Mouse (Mus musculus) kidney, adult 2 months (tissue): ENCODE results near the gene Fkbp14. TPM values are rescaled to one million over a fixed set of nuclear protein-coding genes. Genes with fewer than 3 reads are reported as not detected.
A peak's percentile ranks its signal among the peaks of the same experiment; 100 is the strongest.

Source experiments
- DNase-seq: peaks from one replicate; pipeline ENCODE4 v3.0.0; 2021
- H3K27ac ChIP-seq: fragments of 200-500 bp; 2 replicates; pipeline ENCODE4 v1.5.1; 2012; ENCODE audit warnings: low read depth, low read length, control low read depth, inconsistent platforms; ENCODE audit not compliant: insufficient read depth
- H3K27me3 ChIP-seq: fragments of 200-500 bp; replicated peaks from 2 replicates; pipeline ENCODE4 v1.6.1; 2012; ENCODE audit warnings: mild to moderate bottlenecking, moderate library complexity, low read length, inconsistent platforms; ENCODE audit not compliant: control insufficient read depth, insufficient read depth
- H3K36me3 ChIP-seq: fragments of 200-500 bp; 2 replicates; pipeline ENCODE4 v1.6.1; 2012; ENCODE audit warnings: mild to moderate bottlenecking, moderate library complexity, low read length, inconsistent platforms; ENCODE audit not compliant: control insufficient read depth, insufficient read depth
- H3K4me1 ChIP-seq: fragments of 200-500 bp; 2 replicates; pipeline ENCODE4 v1.6.1; 2011; ENCODE audit warnings: low read length; ENCODE audit not compliant: control insufficient read depth, insufficient read depth
- H3K4me3 ChIP-seq: fragments of 200-500 bp; 2 replicates; pipeline ENCODE4 v1.5.1; 2011; ENCODE audit warnings: mild to moderate bottlenecking, low read depth, low read length, control low read depth; ENCODE audit not compliant: insufficient read depth
- CTCF ChIP-seq: fragments of 200-500 bp; conservative IDR thresholded peaks from 2 replicates; pipeline ENCODE4 v1.5.1; 2011; ENCODE audit warnings: low read depth, mild to moderate bottlenecking, control low read depth, low read length, moderate library complexity, mixed read lengths; ENCODE audit not compliant: insufficient read depth, insufficient read length
- POLR2A ChIP-seq: fragments of 200-500 bp; IDR thresholded peaks from one replicate; pipeline ENCODE4 v1.6.1; 2011; ENCODE audit warnings: low read depth, low read length, control low read depth
- WGBS: fragments of 180-500 bp; shearing (Covaris S2); methylation state at CpG from one replicate; pipeline ENCODE4 v1.1.7; 2018; 5-methylcytosine and 5-hydroxymethylcytosine counted together
- polyA plus RNA-seq: library from polyadenylated mRNA; depleted of rRNA; stranded (reverse); fragments of >200 nt; gene quantifications from 2 replicates; pipeline ENCODE4 v1.2.3, GENCODE M21; 2012

Fkbp14 gene
- polyA plus RNA-seq, 1 experiment = 4.5 TPM

DNA sequence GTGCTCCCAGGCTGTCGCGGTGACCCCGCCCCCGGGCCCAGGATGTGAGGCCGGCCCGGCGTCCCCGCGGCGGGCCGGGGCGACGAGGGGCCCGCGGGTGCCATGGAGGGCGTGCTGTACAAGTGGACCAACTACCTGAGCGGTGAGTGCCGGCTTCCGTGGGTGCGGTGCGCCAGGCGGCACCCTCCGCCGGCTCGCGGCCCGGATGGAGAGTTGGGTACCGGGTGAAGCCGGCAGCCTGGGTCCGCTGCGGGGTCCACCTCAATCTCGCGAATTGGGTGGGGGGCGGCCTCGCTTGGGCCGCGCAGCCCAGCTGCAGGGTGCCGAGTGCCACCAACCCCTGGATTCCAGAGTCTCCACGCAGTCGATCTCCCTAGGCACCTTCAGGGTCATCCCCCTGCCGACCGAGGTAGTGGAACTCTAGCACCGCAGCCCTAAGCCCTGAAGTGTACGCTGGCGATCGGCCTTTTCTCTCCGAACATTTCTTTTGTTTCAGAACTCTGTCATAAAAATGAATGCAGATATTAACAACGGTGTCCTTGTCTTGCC, 1.7 kb downstream of the Fkbp14 start:
- under 1% methylated on average over 46 of the region's 48 CpGs for WGBS
- peak overlapping the region; percentile 72 for H3K4me3 ChIP-seq
- DNase-seq = no peak
- H3K4me1 ChIP-seq = peaks cover 15% of the 10 kb centered on the region; the same call in 1 of the 2 replicates
- no peaks in the 10 kb centered on the region for H3K36me3 ChIP-seq
- no peaks in the 10 kb centered on the region for H3K27me3 ChIP-seq
- peak overlapping the region; percentile 61 for H3K27ac ChIP-seq
- TF ChIP-seq CTCF (no peak), POLR2A (no peak)

DNA sequence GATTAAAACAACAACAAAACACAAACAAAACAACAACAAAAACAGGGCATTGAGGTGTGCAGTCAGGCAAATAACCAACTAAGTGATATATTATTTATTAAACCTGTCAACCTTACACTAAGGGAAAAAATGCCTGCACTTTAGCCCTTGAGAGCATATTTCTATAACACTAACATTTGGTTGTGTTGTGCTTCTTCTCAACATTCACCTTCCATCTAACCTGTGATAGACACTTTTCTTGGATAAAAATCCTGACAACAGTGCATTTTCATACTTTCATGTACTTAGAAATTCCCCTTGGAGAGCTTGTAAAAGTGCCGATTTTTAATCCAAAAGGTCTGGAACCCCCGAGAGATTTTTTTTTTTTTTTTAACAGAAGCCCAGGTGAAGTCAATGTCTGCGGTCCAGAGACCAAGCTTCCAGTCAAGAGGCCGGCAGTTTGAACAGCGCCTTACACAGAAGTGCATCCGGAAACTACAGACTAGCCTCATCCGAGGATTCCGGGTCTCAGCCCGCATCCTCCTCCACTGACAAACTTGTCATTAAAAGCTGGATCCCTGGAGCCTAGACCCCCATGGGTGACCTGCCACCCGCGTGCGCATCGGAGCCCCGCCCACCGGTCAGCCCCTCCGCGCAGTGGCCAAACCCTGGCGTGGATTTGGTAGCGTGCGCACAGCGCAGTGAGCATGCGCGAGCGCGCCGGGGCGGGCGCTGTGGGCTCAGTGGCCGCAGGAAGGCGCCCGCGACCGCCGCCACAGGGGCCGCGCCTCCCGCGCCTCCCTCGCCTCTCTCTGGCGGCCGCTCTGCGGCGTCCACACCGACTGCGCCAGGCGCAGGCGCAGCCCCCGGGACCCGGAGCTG, 2.4 kb downstream of the Fkbp14 start, which contains the start of gene Plekha8:
Gene Plekha8 (plus strand): TSS at position 643 of the 861 bp plus-strand sequence.
- WGBS = under 1% methylated on average over 43 of the region's 49 CpGs
- peak; percentile 96 for DNase-seq
- no peaks in the 10 kb centered on the region for H3K27me3 ChIP-seq
- peak within 1 kb of the TSS; percentile 85 for H3K27ac ChIP-seq
- no peaks in the 10 kb centered on the region for H3K36me3 ChIP-seq
- 0 out of 2 replicates have a peak, but pooled peaks have one; percentile 11 for TF ChIP-seq CTCF
- peak; percentile 19 for TF ChIP-seq POLR2A
- peaks cover 8% of the 10 kb centered on the region; the same call in 1 of the 2 replicates for H3K4me1 ChIP-seq
- H3K4me3 ChIP-seq = peak within 1 kb of the TSS; percentile 72

DNA sequence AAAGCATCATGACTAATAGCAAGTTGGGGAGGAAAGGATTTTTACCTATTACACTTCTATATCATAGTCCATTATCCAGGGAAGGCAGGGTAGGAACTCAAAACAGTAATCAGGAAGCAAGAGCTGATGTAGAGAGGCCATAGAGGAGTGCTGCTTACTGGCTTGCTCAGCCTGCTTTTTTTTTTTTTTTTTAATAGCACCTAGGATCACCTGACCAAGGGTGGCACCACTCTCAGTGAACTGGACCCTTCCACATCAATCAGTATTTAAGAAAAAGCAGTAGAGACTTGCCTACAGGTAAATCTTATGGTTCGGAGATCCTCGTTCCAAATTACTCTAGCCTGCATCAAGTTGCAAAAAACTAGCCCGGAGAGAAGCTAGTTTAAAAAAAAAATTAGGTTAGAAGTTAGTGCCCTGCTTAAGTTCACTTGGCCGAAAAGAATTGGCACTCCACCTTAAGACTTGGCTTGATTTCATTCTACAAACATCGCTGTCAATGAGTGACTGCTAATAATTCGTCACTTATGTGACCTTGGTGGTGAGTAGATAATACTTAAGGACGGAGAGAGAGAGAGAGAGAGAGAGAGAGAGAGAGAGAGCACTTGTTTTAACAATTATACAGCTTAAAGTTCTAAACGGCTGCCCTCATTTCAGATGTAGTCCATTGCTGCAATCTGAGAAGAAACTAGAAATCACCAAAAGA, 3.2 kb downstream of the Fkbp14 start:
- H3K4me1 ChIP-seq = peaks cover 8% of the 10 kb centered on the region; the same call in 1 of the 2 replicates
- H3K27ac ChIP-seq = peak overlapping the region; percentile 81
- no peaks in the 10 kb centered on the region for H3K27me3 ChIP-seq
- H3K36me3 ChIP-seq = no peaks in the 10 kb centered on the region
- H3K4me3 ChIP-seq = no peak overlapping the region
- 17% methylated on average over 8 of the region's 8 CpGs for WGBS
- TF ChIP-seq POLR2A = no peak
- TF ChIP-seq CTCF = no peak
- peak; percentile 87 for DNase-seq

DNA sequence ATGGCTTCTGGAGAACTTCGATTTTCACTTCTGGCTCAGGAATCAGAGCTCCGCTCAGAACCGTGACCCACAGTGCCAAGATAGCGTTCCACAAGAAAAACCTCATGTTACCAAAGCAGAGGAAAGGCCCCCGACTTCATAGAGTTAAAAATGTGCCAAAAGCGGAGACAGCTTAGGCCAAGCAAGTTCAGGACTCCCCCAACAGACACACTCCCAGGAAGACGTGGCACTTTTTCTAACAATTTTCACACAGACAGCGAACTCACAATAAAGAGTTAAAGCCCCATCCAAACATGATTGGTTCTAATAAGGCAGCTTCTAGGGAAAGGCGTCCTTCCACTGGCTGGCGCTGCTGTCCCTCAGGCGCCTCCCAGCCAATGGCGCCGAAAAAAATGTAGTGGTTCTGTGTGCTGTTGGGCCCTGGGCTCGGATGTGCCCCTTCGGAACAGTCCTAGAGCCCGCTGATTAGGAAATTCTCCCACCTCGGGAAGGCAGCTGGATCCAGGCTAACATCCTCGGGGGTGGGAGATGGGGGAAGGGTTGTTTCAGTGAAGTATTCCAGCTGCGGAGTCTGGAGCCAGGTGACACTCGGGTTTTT, 4.1 kb downstream of the Fkbp14 start:
- H3K27me3 ChIP-seq = no peaks in the 10 kb centered on the region
- no peaks in the 10 kb centered on the region for H3K36me3 ChIP-seq
- WGBS = under 1% methylated on average over 20 of the region's 20 CpGs
- DNase-seq = peak; percentile 98
- peak overlapping the region; percentile 87 for H3K27ac ChIP-seq
- TF ChIP-seq POLR2A (no peak), CTCF (no peak)
- H3K4me1 ChIP-seq = peaks cover 3% of the 10 kb centered on the region; the same call in 1 of the 2 replicates
- H3K4me3 ChIP-seq = peak overlapping the region; percentile 94

DNA sequence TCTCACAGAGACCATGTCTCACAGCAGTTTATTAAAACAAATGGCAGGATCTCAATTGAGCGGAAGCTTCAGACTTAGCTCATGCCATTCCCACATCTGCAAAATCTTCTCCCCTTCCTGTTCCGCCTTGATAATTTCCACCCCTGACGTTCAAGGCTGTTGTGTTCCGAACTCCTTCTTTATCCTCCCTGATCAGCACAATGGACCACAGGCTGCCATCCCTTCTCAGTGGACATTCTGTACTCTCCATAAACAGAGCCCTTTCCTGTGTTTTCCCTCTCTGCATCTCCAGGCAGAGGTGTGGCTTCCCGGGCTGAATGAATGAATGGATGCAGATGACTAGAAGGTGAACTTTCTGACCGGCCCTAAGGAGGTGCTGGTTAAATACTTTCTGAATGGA, 5.3 kb downstream of the Fkbp14 start:
- H3K27ac ChIP-seq = no peak overlapping the region
- TF ChIP-seq POLR2A = no peak
- TF ChIP-seq CTCF = no peak
- no peak overlapping the region for H3K4me3 ChIP-seq
- DNase-seq = no peak
- 31% methylated on average over 6 of the region's 6 CpGs for WGBS
- no peaks in the 10 kb centered on the region for H3K27me3 ChIP-seq
- peaks cover 3% of the 10 kb centered on the region; the same call in 1 of the 2 replicates for H3K4me1 ChIP-seq
- H3K36me3 ChIP-seq = no peaks in the 10 kb centered on the region

DNA sequence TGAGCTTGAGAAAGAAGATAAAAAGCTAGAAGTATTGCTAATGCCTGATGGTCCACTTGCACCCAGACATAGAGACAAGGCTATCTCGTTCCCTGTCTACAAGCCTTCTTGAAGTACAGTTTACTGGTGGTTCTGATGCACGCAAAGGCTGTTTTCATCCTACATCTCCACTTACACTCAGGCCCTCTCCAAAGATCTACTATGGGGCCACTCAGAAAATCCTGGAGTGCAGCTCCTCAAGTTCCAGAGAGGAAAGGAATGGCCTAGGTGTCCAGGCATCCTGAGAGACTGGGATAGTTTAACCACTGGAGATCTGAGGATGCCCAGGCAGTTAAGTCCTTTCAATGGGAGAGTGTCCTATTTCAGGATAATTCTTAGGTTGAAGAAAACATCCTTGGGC, 6.4 kb downstream of the Fkbp14 start:
- 97% methylated on average over 2 of the region's 2 CpGs for WGBS
- H3K36me3 ChIP-seq = no peaks in the 10 kb centered on the region
- no peaks in the 10 kb centered on the region for H3K27me3 ChIP-seq
- DNase-seq = no peak
- no peak for TF ChIP-seq CTCF
- no peak for TF ChIP-seq POLR2A
- H3K4me3 ChIP-seq = no peak overlapping the region
- peaks cover 3% of the 10 kb centered on the region; the same call in 1 of the 2 replicates for H3K4me1 ChIP-seq
- H3K27ac ChIP-seq = no peak overlapping the region
